Mouse (Mus musculus): ENCODE measurements around the gene Galnt3.

Galnt3 gene

GRCm38 (mm10) chr2:66124591-66125271 lies at the start of gene Galnt3:
Gene Galnt3, minus strand, starts transcription at chr2:66124994.
- in situ Hi-C loops (cut with MboI, MseI): no loop called here

GRCm38 (mm10) chr2:66173134-66173533 lies 48.3 kb upstream of the Galnt3 start:
- in situ Hi-C loops (cut with MboI, MseI): no loop called here

GRCm38 (mm10) chr2:66171643-66172042 lies 46.8 kb upstream of the Galnt3 start:
- in situ Hi-C loops (cut with MboI, MseI): no loop called here

- in situ Hi-C loops (cut with MboI, MseI): no loop called here
Observed at GRCm38 (mm10) chr2:66170721-66171120, 45.9 kb upstream of the Galnt3 start.

- in situ Hi-C loops (cut with MboI, MseI): loop anchor here (10.0 kb wide), 1 partner anchor 120 kb away; no protein-coding TSS in a partner anchor
Observed at GRCm38 (mm10) chr2:66165025-66165424, 40.2 kb upstream of the Galnt3 start.

GRCm38 (mm10) chr2:66158140-66158915 lies 33.5 kb upstream of the Galnt3 start:
- in situ Hi-C loops (cut with MboI, MseI): no loop called here

GRCm38 (mm10) chr2:66151436-66151835 lies 26.6 kb upstream of the Galnt3 start:
- in situ Hi-C loops (cut with MboI, MseI): no loop called here

GRCm38 (mm10) chr2:66150531-66150930 lies 25.7 kb upstream of the Galnt3 start:
- in situ Hi-C loops (cut with MboI, MseI): no loop called here

- in situ Hi-C loops (cut with MboI, MseI): no loop called here
Observed at GRCm38 (mm10) chr2:66148654-66149230, 23.9 kb upstream of the Galnt3 start.

- in situ Hi-C loops (cut with MboI, MseI): no loop called here
Observed at GRCm38 (mm10) chr2:66146473-66146872, 21.7 kb upstream of the Galnt3 start.

GRCm38 (mm10) chr2:66144770-66145169 lies 20.0 kb upstream of the Galnt3 start:
- in situ Hi-C loops (cut with MboI, MseI): no loop called here

- in situ Hi-C loops (cut with MboI, MseI): no loop called here
Observed at GRCm38 (mm10) chr2:66143284-66143683, 18.5 kb upstream of the Galnt3 start.

GRCm38 (mm10) chr2:66142711-66143110 lies 17.9 kb upstream of the Galnt3 start:
- in situ Hi-C loops (cut with MboI, MseI): no loop called here

GRCm38 (mm10) chr2:66142268-66142667 lies 17.5 kb upstream of the Galnt3 start:
- in situ Hi-C loops (cut with MboI, MseI): no loop called here

- in situ Hi-C loops (cut with MboI, MseI): no loop called here
Observed at GRCm38 (mm10) chr2:66140246-66140645, 15.5 kb upstream of the Galnt3 start.

GRCm38 (mm10) chr2:66131862-66132544 lies 7.2 kb upstream of the Galnt3 start:
- in situ Hi-C loops (cut with MboI, MseI): no loop called here

- in situ Hi-C loops (cut with MboI, MseI): no loop called here
Observed at GRCm38 (mm10) chr2:66128941-66129340, 4.1 kb upstream of the Galnt3 start.

- in situ Hi-C loops (cut with MboI, MseI): no loop called here
Observed at GRCm38 (mm10) chr2:66127541-66127940, 2.7 kb upstream of the Galnt3 start.

- in situ Hi-C loops (cut with MboI, MseI): no loop called here
Observed at GRCm38 (mm10) chr2:66126936-66127335, 2.1 kb upstream of the Galnt3 start.

GRCm38 (mm10) chr2:66123756-66124589 lies 821 bp downstream of the Galnt3 start:
- in situ Hi-C loops (cut with MboI, MseI): no loop called here

- in situ Hi-C loops (cut with MboI, MseI): no loop called here
Observed at GRCm38 (mm10) chr2:66117686-66118085, 7.1 kb downstream of the Galnt3 start.

Data from T-helper 2 cell (primary cell).